Mouse (Mus musculus) embryonic facial prominence, embryonic 12.5 days (tissue): ENCODE data around the gene Nsmce4a. TPM values are rescaled to one million over a fixed set of nuclear protein-coding genes. Genes with fewer than 3 reads are reported as not detected.

Experiments
- ATAC-seq: fragments of 200-750 bp; cut with Nextera tagmentation; 2 replicates; pipeline ENCODE4 v1.8.0; 2017; ENCODE audit not compliant: insufficient number of reproducible peaks, insufficient read depth, low FRiP score, low TSS enrichment
- H3K27ac ChIP-seq: fragments of 300-500 bp; sonication (generic); 2 replicates; pipeline ENCODE4 v1.5.1; 2016; ENCODE audit warnings: mild to moderate bottlenecking
- H3K27me3 ChIP-seq: fragments of 300-500 bp; sonication (generic); 2 replicates; pipeline ENCODE4 v1.6.1; 2016; ENCODE audit warnings: mild to moderate bottlenecking, moderate library complexity
- H3K36me3 ChIP-seq: fragments of 300-500 bp; sonication (generic); 2 replicates; pipeline ENCODE4 v1.6.1; 2016; ENCODE audit warnings: mild to moderate bottlenecking
- H3K4me1 ChIP-seq: fragments of 300-500 bp; sonication (generic); 2 replicates; pipeline ENCODE4 v1.6.1; 2016
- H3K4me2 ChIP-seq: fragments of 300-500 bp; sonication (generic); replicated peaks from 2 replicates; pipeline ENCODE4 v1.6.1; 2016; ENCODE audit warnings: mild to moderate bottlenecking, moderate library complexity
- H3K4me3 ChIP-seq: fragments of 300-500 bp; sonication (generic); 2 replicates; pipeline ENCODE4 v1.5.1; 2016; ENCODE audit warnings: mild to moderate bottlenecking
- H3K9ac ChIP-seq: fragments of 300-500 bp; sonication (generic); 2 replicates; pipeline ENCODE4 v1.6.1; 2016; ENCODE audit warnings: mild to moderate bottlenecking, moderate library complexity
- H3K9me3 ChIP-seq: fragments of 300-500 bp; sonication (generic); 2 replicates; pipeline ENCODE4 v1.6.1; 2016; ENCODE audit warnings: mild to moderate bottlenecking, moderate library complexity
- WGBS: fragments of 180-500 bp; shearing (Covaris S2); methylation state at CpG from one replicate; pipeline ENCODE4 v1.1.7; 2016; 5-methylcytosine and 5-hydroxymethylcytosine counted together
- polyA plus RNA-seq: library from polyadenylated mRNA; unstranded; fragments of >200 nt; fragmentation: Nextera tagmentation; extraction: Ambion mirVana; gene quantifications from 2 replicates; pipeline ENCODE4 v1.2.1, GENCODE M21; 2016

Gene Nsmce4a
- polyA plus RNA-seq, 1 experiment from 2014 or later = 189 TPM

GRCm38 (mm10) chr7:130552780-130553179 lies 20.1 kb downstream of the Nsmce4a start:
- WGBS = 55% methylated on average over 5 of the region's 5 CpGs
- H3K9me3 ChIP-seq = no peaks in the 10 kb centered on the region
- no peaks in the 10 kb centered on the region for H3K36me3 ChIP-seq
- no peak overlapping the region for H3K9ac ChIP-seq
- no peak overlapping the region for H3K4me3 ChIP-seq
- no peak overlapping the region for H3K4me2 ChIP-seq
- no peaks in the 10 kb centered on the region for H3K27me3 ChIP-seq
- ATAC-seq = peak; percentile 28; the same call in 1 of the 2 replicates
- H3K4me1 ChIP-seq = 0 out of 2 replicates have a peak, but pooled peaks cover 12% of the 10 kb centered on the region
- H3K27ac ChIP-seq = no peak overlapping the region

GRCm38 (mm10) chr7:130547635-130548175 lies 25.2 kb downstream of the Nsmce4a start:
- Histone ChIP-seq H3K4me3 (peak overlapping the region; percentile 78), H3K9me3 (no peaks in the 10 kb centered on the region), H3K27ac (no peak overlapping the region), H3K27me3 (no peaks in the 10 kb centered on the region), H3K36me3 (peaks cover 26% of the 10 kb centered on the region), H3K4me1 (peaks cover 23% of the 10 kb centered on the region), H3K9ac (no peak overlapping the region), H3K4me2 (peak overlapping the region; percentile 84)
- 84% methylated on average over 12 of the region's 12 CpGs for WGBS
- ATAC-seq = 0 out of 2 replicates have a peak, but pooled peaks have one; percentile 8

- peak; percentile 90 for ATAC-seq
- Histone ChIP-seq H3K9me3 (no peaks in the 10 kb centered on the region), H3K36me3 (peaks cover 34% of the 10 kb centered on the region), H3K4me2 (peak overlapping the region; percentile 84), H3K27me3 (no peaks in the 10 kb centered on the region), H3K4me1 (peaks cover 19% of the 10 kb centered on the region), H3K4me3 (peak overlapping the region; percentile 78), H3K27ac (peak overlapping the region; percentile 100), H3K9ac (peak overlapping the region; percentile 90)
- under 1% methylated on average over 84 of the region's 84 CpGs for WGBS
These were observed 26.0 kb downstream of the Nsmce4a start for GRCm38 (mm10) chr7:130546791-130547484.

GRCm38 (mm10) chr7:130546421-130546790 lies 26.5 kb downstream of the Nsmce4a start:
- H3K9ac ChIP-seq = peak overlapping the region; percentile 90
- WGBS = 6% methylated on average over 7 of the region's 7 CpGs
- no peaks in the 10 kb centered on the region for H3K9me3 ChIP-seq
- no peaks in the 10 kb centered on the region for H3K27me3 ChIP-seq
- peaks cover 39% of the 10 kb centered on the region for H3K36me3 ChIP-seq
- H3K4me1 ChIP-seq = peaks cover 19% of the 10 kb centered on the region
- H3K27ac ChIP-seq = peak overlapping the region; percentile 100
- H3K4me3 ChIP-seq = peak overlapping the region; percentile 78
- no peak for ATAC-seq
- peak overlapping the region; percentile 84 for H3K4me2 ChIP-seq

GRCm38 (mm10) chr7:130545893-130546292 lies 27.0 kb downstream of the Nsmce4a start:
- H3K9ac ChIP-seq = peak overlapping the region; percentile 90
- H3K9me3 ChIP-seq = no peaks in the 10 kb centered on the region
- WGBS = 47% methylated on average over 3 of the region's 3 CpGs
- H3K4me1 ChIP-seq = peaks cover 19% of the 10 kb centered on the region
- peaks cover 43% of the 10 kb centered on the region for H3K36me3 ChIP-seq
- H3K4me2 ChIP-seq = peak overlapping the region; percentile 84
- H3K27ac ChIP-seq = 0 out of 2 replicates have a peak overlapping the region, but pooled peaks have one; percentile 100
- H3K4me3 ChIP-seq = peak overlapping the region; percentile 78
- no peaks in the 10 kb centered on the region for H3K27me3 ChIP-seq
- ATAC-seq = no peak

- Histone ChIP-seq H3K27me3 (no peaks in the 10 kb centered on the region), H3K9me3 (no peaks in the 10 kb centered on the region), H3K4me3 (peak overlapping the region; percentile 78), H3K4me1 (peaks cover 19% of the 10 kb centered on the region), H3K36me3 (peaks cover 46% of the 10 kb centered on the region), H3K27ac (no peak overlapping the region), H3K4me2 (peak overlapping the region; percentile 84), H3K9ac (no peak overlapping the region)
- 88% methylated on average over 5 of the region's 5 CpGs for WGBS
- ATAC-seq = no peak
These were observed 27.5 kb downstream of the Nsmce4a start for GRCm38 (mm10) chr7:130545401-130545800.

- no peaks in the 10 kb centered on the region for H3K27me3 ChIP-seq
- no peak overlapping the region for H3K4me2 ChIP-seq
- H3K27ac ChIP-seq = no peak overlapping the region
- H3K4me3 ChIP-seq = no peak overlapping the region
- H3K9me3 ChIP-seq = no peaks in the 10 kb centered on the region
- H3K9ac ChIP-seq = no peak overlapping the region
- 92% methylated on average over 4 of the region's 4 CpGs for WGBS
- H3K36me3 ChIP-seq = peaks cover 68% of the 10 kb centered on the region
- ATAC-seq = no peak
- peaks cover 19% of the 10 kb centered on the region for H3K4me1 ChIP-seq
These were observed 29.7 kb downstream of the Nsmce4a start for GRCm38 (mm10) chr7:130543181-130543580.

- WGBS = 93% methylated on average over 7 of the region's 7 CpGs
- Histone ChIP-seq H3K27me3 (no peaks in the 10 kb centered on the region), H3K27ac (no peak overlapping the region), H3K9ac (no peak overlapping the region), H3K9me3 (no peaks in the 10 kb centered on the region), H3K4me1 (peaks cover 5% of the 10 kb centered on the region; the same call in 1 of the 2 replicates), H3K4me2 (no peak overlapping the region), H3K4me3 (no peak overlapping the region), H3K36me3 (peaks cover 91% of the 10 kb centered on the region)
- no peak for ATAC-seq
These were observed 32.7 kb downstream of the Nsmce4a start for GRCm38 (mm10) chr7:130540176-130540575.

GRCm38 (mm10) chr7:130537068-130537467 lies 35.9 kb downstream of the Nsmce4a start:
- Histone ChIP-seq H3K27me3 (no peaks in the 10 kb centered on the region), H3K36me3 (peaks cover 78% of the 10 kb centered on the region), H3K9ac (no peak overlapping the region), H3K4me1 (no peaks in the 10 kb centered on the region; the same call in 1 of the 2 replicates), H3K9me3 (no peaks in the 10 kb centered on the region), H3K4me2 (no peak overlapping the region), H3K27ac (no peak overlapping the region), H3K4me3 (no peak overlapping the region)
- ATAC-seq = no peak
- 92% methylated on average over 4 of the region's 4 CpGs for WGBS

- Histone ChIP-seq H3K4me3 (no peak overlapping the region), H3K27ac (no peak overlapping the region), H3K36me3 (peaks cover 74% of the 10 kb centered on the region), H3K9ac (no peak overlapping the region), H3K9me3 (no peaks in the 10 kb centered on the region), H3K27me3 (no peaks in the 10 kb centered on the region), H3K4me2 (no peak overlapping the region), H3K4me1 (no peaks in the 10 kb centered on the region; the same call in 1 of the 2 replicates)
- WGBS = 83% methylated on average over 4 of the region's 4 CpGs
- no peak for ATAC-seq
These were observed 37.7 kb downstream of the Nsmce4a start for GRCm38 (mm10) chr7:130535174-130535573.

GRCm38 (mm10) chr7:130533316-130534260 lies 39.3 kb downstream of the Nsmce4a start:
- Histone ChIP-seq H3K4me2 (no peak overlapping the region), H3K4me3 (no peak overlapping the region), H3K27me3 (no peaks in the 10 kb centered on the region), H3K9ac (no peak overlapping the region), H3K27ac (no peak overlapping the region), H3K4me1 (no peaks in the 10 kb centered on the region; the same call in 1 of the 2 replicates), H3K36me3 (peaks cover 58% of the 10 kb centered on the region), H3K9me3 (no peaks in the 10 kb centered on the region)
- WGBS = 51% methylated on average over 25 of the region's 25 CpGs
- no peak for ATAC-seq
